17 mouse cellular contexts compared by ENCODE assay signal in genomic region chr2:37829758-37830275, GRCm38 (mm10). TPM values are rescaled to one million over a fixed set of nuclear protein-coding genes. Genes with fewer than 3 reads are reported as not detected.
DNase-seq lines count a peak whose midpoint lies in the region; ATAC-seq lines count a peak whose summit lies in the region.
"Had no signal": no experiment of that assay in that cellular context is flagged by ENCODE, and none has a peak within 500 bp of the region (broad histone marks: within the 10 kb centered on the region; RNA-seq: fewer than 3 reads in every experiment).

No protein-coding gene starts in this region.

- H3K4me3 ChIP-seq in kidney, embryonic 16.5 days (ENCODE audit: low read length), result no peak overlapping the region
- no peak overlapping the region for H3K4me3 ChIP-seq in embryonic facial prominence, embryonic 14.5 days (ENCODE audit: low read depth, low read length)
- H3K4me3 ChIP-seq in hindbrain, embryonic 13.5 days, result no peak overlapping the region
- no peak overlapping the region for H3K4me3 ChIP-seq in midbrain, embryonic 14.5 days (replicated peaks; ENCODE audit: low read depth, low read length)
- H3K4me3 ChIP-seq: erythroblast, embryonic 14.5 days; heart, embryonic 10.5 days; limb, embryonic 15.5 days; stomach, embryonic 15.5 days had no signal

- no peaks in the 10 kb centered on the region for H3K36me3 ChIP-seq in kidney, embryonic 16.5 days (ENCODE audit: insufficient read depth, low read length)
- H3K36me3 ChIP-seq in embryonic facial prominence, embryonic 14.5 days (ENCODE audit: control insufficient read depth, insufficient read depth, low read length), result no peaks in the 10 kb centered on the region
- no peaks in the 10 kb centered on the region for H3K36me3 ChIP-seq in hindbrain, embryonic 13.5 days
- no peaks in the 10 kb centered on the region for H3K36me3 ChIP-seq in midbrain, embryonic 14.5 days (ENCODE audit: control insufficient read depth, insufficient read depth, low read length)
- H3K36me3 ChIP-seq: heart, embryonic 10.5 days had no signal

- 57% methylated on average over 9 of the region's 9 CpGs for WGBS in kidney, embryonic 16.5 days
- 58% methylated on average over 8 of the region's 9 CpGs for WGBS in embryonic facial prominence, embryonic 14.5 days
- 22% methylated on average over 9 of the region's 9 CpGs for WGBS in hindbrain, embryonic 13.5 days
- 7% methylated on average over 9 of the region's 9 CpGs for WGBS in midbrain, embryonic 14.5 days

- no peak overlapping the region for H3K4me2 ChIP-seq in kidney, embryonic 16.5 days (replicated peaks; ENCODE audit: low read depth, low read length)
- no peak overlapping the region for H3K4me2 ChIP-seq in embryonic facial prominence, embryonic 14.5 days (ENCODE audit: low read depth, low read length)
- H3K4me2 ChIP-seq in hindbrain, embryonic 13.5 days, result no peak overlapping the region
- H3K4me2 ChIP-seq in midbrain, embryonic 14.5 days (ENCODE audit: low read length), result no peak overlapping the region
- H3K4me2 ChIP-seq: limb, embryonic 15.5 days; stomach, embryonic 15.5 days had no signal

- ATAC-seq in kidney, embryonic 16.5 days (ENCODE audit: low FRiP score, low TSS enrichment), result peak; percentile 44; the same call in 1 of the 2 replicates
- peak; percentile 62 for ATAC-seq in embryonic facial prominence, embryonic 14.5 days (ENCODE audit: low read depth)
- peak; percentile 50 for ATAC-seq in hindbrain, embryonic 13.5 days (ENCODE audit: low FRiP score)
- ATAC-seq in midbrain, embryonic 14.5 days (ENCODE audit: low FRiP score, low TSS enrichment), result peak; percentile 35; the same call in 1 of the 2 replicates
- ATAC-seq: Patski had no signal

- H3K4me1 ChIP-seq in kidney, embryonic 16.5 days (ENCODE audit: insufficient read depth, low read length), result peaks cover 15% of the 10 kb centered on the region
- H3K4me1 ChIP-seq in embryonic facial prominence, embryonic 14.5 days (ENCODE audit: control insufficient read depth, insufficient read depth, low read length), result peaks cover 4% of the 10 kb centered on the region; the same call in 1 of the 2 replicates
- H3K4me1 ChIP-seq in hindbrain, embryonic 13.5 days (replicated peaks), result peaks cover 38% of the 10 kb centered on the region
- H3K4me1 ChIP-seq in midbrain, embryonic 14.5 days (ENCODE audit: control insufficient read depth, insufficient read depth, low read length), result peaks cover 37% of the 10 kb centered on the region
- H3K4me1 ChIP-seq: limb, embryonic 15.5 days; stomach, embryonic 15.5 days had no signal

- H3K9me3 ChIP-seq in kidney, embryonic 16.5 days (ENCODE audit: low read length), result no peaks in the 10 kb centered on the region
- H3K9me3 ChIP-seq in embryonic facial prominence, embryonic 14.5 days (ENCODE audit: control insufficient read depth, low read length), result no peaks in the 10 kb centered on the region
- no peaks in the 10 kb centered on the region for H3K9me3 ChIP-seq in hindbrain, embryonic 13.5 days
- H3K9me3 ChIP-seq in midbrain, embryonic 14.5 days (ENCODE audit: control insufficient read depth, low read length), result no peaks in the 10 kb centered on the region
- H3K9me3 ChIP-seq: heart, embryonic 10.5 days; limb, embryonic 15.5 days; stomach, embryonic 15.5 days had no signal

- no peak for DNase-seq in kidney, adult 11 months
- DNase-seq in embryonic facial prominence, embryonic 14.5 days (ENCODE audit: low spot score), result peak; percentile 60
- peak; percentile 48 for DNase-seq in midbrain, embryonic 14.5 days
- no peak for DNase-seq in right cerebral cortex, postnatal 25 days
- DNase-seq in layer of hippocampus, postnatal 14 days (ENCODE audit: low spot score in 2 of 2), result no peak
- DNase-seq in layer of hippocampus, adult 9-11 months, result no peak
- DNase-seq: adrenal gland, postnatal 14 days; cerebellum, adult 9-10 months; kidney, adult 2 months had no signal

- no peaks in the 10 kb centered on the region for H3K27me3 ChIP-seq in kidney, embryonic 16.5 days (ENCODE audit: insufficient read depth, low read length)
- no peaks in the 10 kb centered on the region for H3K27me3 ChIP-seq in embryonic facial prominence, embryonic 14.5 days (replicated peaks; ENCODE audit: control insufficient read depth, insufficient read depth, low read length)
- H3K27me3 ChIP-seq in hindbrain, embryonic 13.5 days, result no peaks in the 10 kb centered on the region
- no peaks in the 10 kb centered on the region for H3K27me3 ChIP-seq in midbrain, embryonic 14.5 days (ENCODE audit: control insufficient read depth, insufficient read depth, low read length)
- H3K27me3 ChIP-seq: limb, embryonic 15.5 days; Patski; stomach, embryonic 15.5 days had no signal

- H3K27ac ChIP-seq in kidney, embryonic 16.5 days (ENCODE audit: low read length), result peak overlapping the region; percentile 21; the same call in 1 of the 2 replicates
- H3K27ac ChIP-seq in embryonic facial prominence, embryonic 14.5 days (replicated peaks; ENCODE audit: low read depth, low read length), result no peak overlapping the region
- peak overlapping the region; percentile 49 for H3K27ac ChIP-seq in hindbrain, embryonic 13.5 days
- peak overlapping the region; percentile 60 for H3K27ac ChIP-seq in midbrain, embryonic 14.5 days (replicated peaks; ENCODE audit: low read depth, low read length)
- H3K27ac ChIP-seq: heart, embryonic 10.5 days; limb, embryonic 15.5 days; stomach, embryonic 15.5 days had no signal

- H3K9ac ChIP-seq in kidney, embryonic 16.5 days (replicated peaks; ENCODE audit: low read length), result no peak overlapping the region; the same call in 1 of the 2 replicates
- no peak overlapping the region for H3K9ac ChIP-seq in embryonic facial prominence, embryonic 14.5 days (ENCODE audit: low read depth, low read length)
- H3K9ac ChIP-seq in hindbrain, embryonic 13.5 days, result no peak overlapping the region
- H3K9ac ChIP-seq in midbrain, embryonic 14.5 days (replicated peaks; ENCODE audit: low read length), result 0 out of 2 replicates have a peak overlapping the region, but pooled peaks have one; percentile 16
- H3K9ac ChIP-seq: limb, embryonic 15.5 days; stomach, embryonic 15.5 days had no signal

RNA-seq across cellular contexts. Expression of gene Crb2, which starts 53.8 kb away (rescaled TPM):
- polyA plus RNA-seq in kidney, embryonic 16.5 days (2015; fragmentation: Nextera tagmentation; extraction: Ambion mirVana), result 4.5 and 4.6 TPM in 2 replicates
- 0.18 and 0.28 TPM in 2 replicates for polyA plus RNA-seq in embryonic facial prominence, embryonic 14.5 days (2014; fragmentation: Nextera tagmentation; extraction: Ambion mirVana)
- polyA plus RNA-seq in hindbrain, embryonic 13.5 days (2015; fragmentation: Nextera tagmentation; extraction: Ambion mirVana), result 6.8 and 7.5 TPM in 2 replicates
- 3.5 and 5.8 TPM in 2 replicates for polyA plus RNA-seq in midbrain, embryonic 14.5 days (2014; fragmentation: Nextera tagmentation; extraction: Ambion mirVana)
- total RNA-seq in layer of hippocampus, postnatal 14 days (2021), result 1 to 10 TPM; 6.6 to 8.5 TPM
- total RNA-seq: megakaryocyte-erythroid progenitor cell, adult 5-6 weeks had no signal
- polyA plus RNA-seq: erythroblast, embryonic 14.5 days had no signal

Comparison
In these comparisons a context has a peak if more than half of its experiments do, and no peak if none do; other contexts are left out.
1. DNase-seq: peak in embryonic facial prominence, embryonic 14.5 days (single experiment) and midbrain, embryonic 14.5 days (single experiment); none in kidney, adult 11 months (single experiment), right cerebral cortex, postnatal 25 days (single experiment), layer of hippocampus, postnatal 14 days (0 of 2) and layer of hippocampus, adult 9-11 months (single experiment).
2. Peak in every context shown above with its lines, with median percentiles within 50 percentile points of each other: ATAC-seq.